Mouse (Mus musculus): Measurements from ENCODE around the gene Csrp3. TPM values are rescaled to one million over a fixed set of nuclear protein-coding genes. Genes with fewer than 3 reads are reported as not detected.
A peak's percentile ranks its signal among the peaks of the same experiment; 100 is the strongest.

Gene Csrp3
- total and polyA plus RNA-seq, 3 experiments = not detected

DNA sequence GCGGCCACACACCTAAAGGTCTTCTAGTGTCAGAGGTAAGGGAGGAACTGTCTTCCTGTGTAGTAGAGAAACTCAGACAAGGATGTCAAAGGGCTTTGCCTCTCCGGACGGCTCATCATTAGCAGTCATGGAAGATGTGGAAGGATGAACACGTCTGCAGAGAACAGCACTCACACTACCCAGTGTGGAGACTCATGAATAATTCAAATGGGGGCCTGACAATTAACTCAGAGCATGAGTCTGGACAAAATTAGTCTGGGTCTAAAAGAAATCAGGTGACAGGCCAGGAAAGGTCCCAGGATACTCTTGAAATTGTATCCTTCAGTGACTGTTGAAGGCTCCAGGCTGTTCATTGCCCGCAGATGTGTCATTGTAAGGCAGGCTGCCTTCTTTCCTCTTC, 43.2 kb upstream of the Csrp3 start:
- H3K36me3 ChIP-seq (replicated peaks) = no peaks in the 10 kb centered on the region
- ATAC-seq (ENCODE audit: extremely low read depth, insufficient number of reproducible peaks, low FRiP score, poor library complexity, severe bottlenecking) = no peak
- no peak for TF ChIP-seq GATA1 (IDR thresholded peaks at IDR 0.05; ENCODE audit: borderline replicate concordance, low read length)
- TF ChIP-seq POLR2AphosphoS5 (IDR thresholded peaks at IDR 0.05; ENCODE audit: insufficient replicate concordance, low read depth, low read length) = no peak
- no peak for TF ChIP-seq CTCF (IDR thresholded peaks at IDR 0.05; ENCODE audit: low read depth, low read length)
- no peak for TF ChIP-seq GATA2 (IDR thresholded peaks at IDR 0.05; ENCODE audit: borderline replicate concordance, low read depth, low read length)
- TF ChIP-seq TAL1 (conservative IDR thresholded peaks at IDR 0.05; ENCODE audit: low read depth, low read length) = no peak
- H3K27me3 ChIP-seq (ENCODE audit: insufficient read depth, low read length) = peaks cover 35% of the 10 kb centered on the region
- no peak for DNase-seq (ENCODE audit: low spot score)
- H3K4me3 ChIP-seq (ENCODE audit: low read depth, low read length) = no peak overlapping the region
- no peaks in the 10 kb centered on the region for H3K4me1 ChIP-seq (ENCODE audit: insufficient read depth, low read depth, low read length)
- no peaks in the 10 kb centered on the region for H3K9me3 ChIP-seq (replicated peaks)

DNA sequence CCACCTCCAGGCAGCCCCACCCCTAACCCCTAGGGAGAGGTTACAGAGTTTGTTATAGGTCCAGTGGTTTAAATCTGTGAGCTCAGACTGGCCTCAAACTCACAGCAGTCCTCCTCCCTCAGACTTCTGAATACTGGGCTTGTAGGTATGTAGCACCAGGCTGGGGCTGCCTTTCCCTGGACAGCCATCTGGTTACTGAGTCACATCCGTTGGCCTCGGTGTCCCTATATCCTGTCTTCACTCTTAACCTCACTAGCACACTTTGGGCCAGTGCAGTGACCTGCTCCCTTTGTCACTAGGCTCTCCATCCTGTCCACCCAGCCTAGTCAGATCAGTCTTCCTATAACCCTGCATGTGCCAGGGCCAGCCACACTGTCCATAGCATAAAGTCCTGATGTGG, 40.9 kb upstream of the Csrp3 start:
- H3K36me3 ChIP-seq (replicated peaks) = no peaks in the 10 kb centered on the region
- DNase-seq (ENCODE audit: low spot score) (no peak), ATAC-seq (ENCODE audit: extremely low read depth, insufficient number of reproducible peaks, low FRiP score, poor library complexity, severe bottlenecking) (no peak)
- TF ChIP-seq GATA1 (IDR thresholded peaks at IDR 0.05; ENCODE audit: borderline replicate concordance, low read length) (no peak), GATA2 (IDR thresholded peaks at IDR 0.05; ENCODE audit: borderline replicate concordance, low read depth, low read length) (no peak), TAL1 (conservative IDR thresholded peaks at IDR 0.05; ENCODE audit: low read depth, low read length) (no peak), POLR2AphosphoS5 (IDR thresholded peaks at IDR 0.05; ENCODE audit: insufficient replicate concordance, low read depth, low read length) (no peak)
- peaks cover 45% of the 10 kb centered on the region for H3K27me3 ChIP-seq (ENCODE audit: insufficient read depth, low read length)
- no peak overlapping the region for H3K4me3 ChIP-seq (ENCODE audit: low read depth, low read length)
- no peaks in the 10 kb centered on the region for H3K9me3 ChIP-seq (replicated peaks)
- peaks cover 4% of the 10 kb centered on the region for H3K4me1 ChIP-seq (ENCODE audit: insufficient read depth, low read depth, low read length)

DNA sequence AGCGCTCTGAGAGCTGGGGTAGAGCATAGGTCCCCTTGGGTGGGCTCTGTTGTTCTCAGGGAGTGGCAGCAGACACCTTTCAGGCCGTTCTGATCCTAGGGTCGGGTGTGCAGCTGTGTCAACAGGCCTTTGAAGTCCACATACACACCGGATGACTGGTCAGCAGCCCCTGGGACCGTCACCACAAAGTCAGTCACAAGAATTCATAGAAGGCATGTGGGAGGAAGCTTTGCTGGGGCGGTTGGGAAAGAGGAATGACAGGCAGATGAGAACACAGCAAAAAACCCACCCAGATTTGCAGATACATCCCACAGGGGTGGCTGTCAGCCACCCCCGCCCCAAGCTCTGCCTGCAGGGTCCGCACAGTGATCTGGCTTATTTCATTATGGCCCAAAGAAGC, 40.1 kb upstream of the Csrp3 start:
- DNase-seq (ENCODE audit: low spot score) = no peak
- H3K4me3 ChIP-seq (ENCODE audit: low read depth, low read length) = no peak overlapping the region
- TF ChIP-seq POLR2AphosphoS5 (IDR thresholded peaks at IDR 0.05; ENCODE audit: insufficient replicate concordance, low read depth, low read length) (no peak), GATA1 (IDR thresholded peaks at IDR 0.05; ENCODE audit: borderline replicate concordance, low read length) (no peak), CTCF (IDR thresholded peaks at IDR 0.05; ENCODE audit: low read depth, low read length) (no peak), TAL1 (conservative IDR thresholded peaks at IDR 0.05; ENCODE audit: low read depth, low read length) (no peak), GATA2 (IDR thresholded peaks at IDR 0.05; ENCODE audit: borderline replicate concordance, low read depth, low read length) (no peak)
- ATAC-seq (ENCODE audit: extremely low read depth, insufficient number of reproducible peaks, low FRiP score, poor library complexity, severe bottlenecking) = no peak
- peaks cover 6% of the 10 kb centered on the region for H3K4me1 ChIP-seq (ENCODE audit: insufficient read depth, low read depth, low read length)
- H3K9me3 ChIP-seq (replicated peaks) = no peaks in the 10 kb centered on the region
- H3K36me3 ChIP-seq (replicated peaks) = no peaks in the 10 kb centered on the region
- peaks cover 40% of the 10 kb centered on the region for H3K27me3 ChIP-seq (ENCODE audit: insufficient read depth, low read length)

DNA sequence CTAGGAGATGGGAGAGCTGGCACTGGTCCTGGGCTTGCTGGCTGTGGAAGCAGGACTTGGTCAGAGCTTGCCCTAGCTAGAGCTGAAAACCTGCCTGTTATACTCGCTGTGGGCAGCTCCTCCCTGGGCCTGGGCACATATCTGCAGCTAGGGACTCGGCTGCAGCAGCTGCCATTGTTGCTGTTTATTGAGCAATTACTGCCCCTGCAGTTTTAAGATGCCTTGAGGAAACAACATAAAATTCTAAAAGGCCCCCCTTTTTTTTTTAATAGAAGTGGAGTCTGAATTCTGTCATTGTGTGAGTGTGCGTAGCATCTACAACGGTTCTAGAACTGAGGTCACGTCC, 36.4 kb upstream of the Csrp3 start:
- H3K36me3 ChIP-seq (replicated peaks) = peaks cover 5% of the 10 kb centered on the region
- TF ChIP-seq CTCF (IDR thresholded peaks at IDR 0.05; ENCODE audit: low read depth, low read length) (no peak), POLR2AphosphoS5 (IDR thresholded peaks at IDR 0.05; ENCODE audit: insufficient replicate concordance, low read depth, low read length) (no peak), GATA1 (IDR thresholded peaks at IDR 0.05; ENCODE audit: borderline replicate concordance, low read length) (no peak), GATA2 (IDR thresholded peaks at IDR 0.05; ENCODE audit: borderline replicate concordance, low read depth, low read length) (no peak), TAL1 (conservative IDR thresholded peaks at IDR 0.05; ENCODE audit: low read depth, low read length) (no peak)
- peaks cover 24% of the 10 kb centered on the region for H3K4me1 ChIP-seq (ENCODE audit: insufficient read depth, low read depth, low read length)
- H3K9me3 ChIP-seq (replicated peaks) = no peaks in the 10 kb centered on the region
- peaks cover 39% of the 10 kb centered on the region for H3K27me3 ChIP-seq (ENCODE audit: insufficient read depth, low read length)
- no peak for ATAC-seq (ENCODE audit: extremely low read depth, insufficient number of reproducible peaks, low FRiP score, poor library complexity, severe bottlenecking)
- H3K4me3 ChIP-seq (ENCODE audit: low read depth, low read length) = no peak overlapping the region
- DNase-seq (ENCODE audit: low spot score) = no peak

DNA sequence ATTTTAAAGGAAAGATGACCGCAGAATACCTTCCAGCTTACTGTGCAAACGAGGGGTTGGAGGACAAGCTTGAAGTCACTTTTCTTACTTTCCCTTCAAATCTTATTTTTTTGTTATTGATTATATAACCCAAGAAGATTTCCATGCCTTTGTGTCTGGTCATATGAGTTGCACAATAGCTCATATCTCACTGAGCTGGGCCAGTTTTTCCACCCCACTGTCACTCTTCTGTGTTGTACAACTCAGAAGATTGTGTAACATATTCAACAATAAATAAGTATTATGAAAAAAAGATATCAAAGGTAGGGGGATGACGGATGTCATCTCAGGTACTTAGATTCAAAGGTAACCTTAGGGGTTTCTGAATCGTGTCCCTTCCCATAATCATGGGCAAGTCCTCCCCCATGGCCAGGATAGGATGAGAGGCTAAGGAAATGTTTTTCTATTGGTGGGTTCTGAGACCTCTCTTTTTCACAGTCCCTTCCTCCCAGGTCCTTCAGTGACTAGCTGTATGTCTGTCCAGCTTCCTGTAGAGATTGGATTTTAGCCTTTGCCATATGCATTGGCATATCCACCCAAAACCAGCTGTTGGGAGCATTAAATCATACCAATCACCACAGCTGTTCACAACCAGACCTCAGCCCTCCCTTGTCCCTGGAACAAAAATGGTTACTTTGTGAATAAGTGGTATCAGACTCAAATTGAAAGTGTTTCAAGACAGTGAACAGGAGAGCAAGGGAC, 35.9 kb upstream of the Csrp3 start:
- peaks cover 35% of the 10 kb centered on the region for H3K27me3 ChIP-seq (ENCODE audit: insufficient read depth, low read length)
- no peaks in the 10 kb centered on the region for H3K9me3 ChIP-seq (replicated peaks)
- TF ChIP-seq TAL1 (conservative IDR thresholded peaks at IDR 0.05; ENCODE audit: low read depth, low read length) = no peak
- no peak for TF ChIP-seq POLR2AphosphoS5 (IDR thresholded peaks at IDR 0.05; ENCODE audit: insufficient replicate concordance, low read depth, low read length)
- TF ChIP-seq CTCF (IDR thresholded peaks at IDR 0.05; ENCODE audit: low read depth, low read length) = no peak
- no peak for TF ChIP-seq GATA2 (IDR thresholded peaks at IDR 0.05; ENCODE audit: borderline replicate concordance, low read depth, low read length)
- TF ChIP-seq GATA1 (IDR thresholded peaks at IDR 0.05; ENCODE audit: borderline replicate concordance, low read length) = no peak
- H3K36me3 ChIP-seq (replicated peaks) = peaks cover 9% of the 10 kb centered on the region
- DNase-seq (ENCODE audit: low spot score) (no peak), ATAC-seq (ENCODE audit: extremely low read depth, insufficient number of reproducible peaks, low FRiP score, poor library complexity, severe bottlenecking) (no peak)
- peaks cover 28% of the 10 kb centered on the region for H3K4me1 ChIP-seq (ENCODE audit: insufficient read depth, low read depth, low read length)
- no peak overlapping the region for H3K4me3 ChIP-seq (ENCODE audit: low read depth, low read length)

DNA sequence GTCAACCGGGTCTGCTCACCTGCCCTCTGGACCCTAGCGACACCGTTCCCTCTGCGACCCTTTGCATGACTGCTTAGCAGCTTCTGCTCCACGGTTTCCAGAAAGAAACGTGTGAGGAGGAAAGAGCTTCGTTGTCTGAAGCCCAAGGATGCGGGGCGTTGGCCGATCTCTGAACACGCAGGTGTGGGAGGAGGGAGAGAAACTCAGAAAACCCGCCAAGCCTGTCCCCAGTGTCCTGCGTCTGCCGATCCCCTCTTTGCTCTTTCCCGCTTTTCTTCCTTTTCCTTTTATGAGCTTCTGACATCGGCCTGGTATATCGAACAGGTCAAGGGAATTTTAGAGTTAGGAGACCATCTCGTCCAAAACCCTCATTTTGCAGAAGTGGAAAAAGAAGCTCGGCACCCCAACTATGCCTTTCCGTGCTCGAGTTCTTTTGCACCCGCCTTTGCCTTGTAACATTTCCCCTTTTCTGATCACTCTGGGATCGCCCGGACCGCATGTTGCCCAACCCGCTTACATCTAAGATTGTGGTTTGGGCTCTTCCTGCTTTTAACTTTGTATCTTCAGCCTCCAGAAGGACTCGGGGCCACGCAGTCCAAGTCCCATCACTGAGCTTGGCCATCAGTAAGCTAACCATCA, 34.3 kb upstream of the Csrp3 start:
- peak; percentile 38 for DNase-seq (ENCODE audit: low spot score)
- Histone ChIP-seq H3K9me3 (replicated peaks) (no peaks in the 10 kb centered on the region), H3K27me3 (ENCODE audit: insufficient read depth, low read length) (peaks cover 22% of the 10 kb centered on the region), H3K4me1 (ENCODE audit: insufficient read depth, low read depth, low read length) (peaks cover 42% of the 10 kb centered on the region), H3K36me3 (replicated peaks) (peaks cover 25% of the 10 kb centered on the region), H3K4me3 (ENCODE audit: low read depth, low read length) (peak overlapping the region; percentile 93)
- peak; percentile 9; the same call in 1 of the 2 replicates for ATAC-seq (ENCODE audit: extremely low read depth, insufficient number of reproducible peaks, low FRiP score, poor library complexity, severe bottlenecking)
- TF ChIP-seq POLR2AphosphoS5 (IDR thresholded peaks at IDR 0.05; ENCODE audit: insufficient replicate concordance, low read depth, low read length) (no peak), GATA1 (IDR thresholded peaks at IDR 0.05; ENCODE audit: borderline replicate concordance, low read length) (no peak), TAL1 (conservative IDR thresholded peaks at IDR 0.05; ENCODE audit: low read depth, low read length) (no peak), CTCF (IDR thresholded peaks at IDR 0.05; ENCODE audit: low read depth, low read length) (no peak), GATA2 (IDR thresholded peaks at IDR 0.05; ENCODE audit: borderline replicate concordance, low read depth, low read length) (no peak)
